In genomic region chr1:37022704-37023103, GRCm38 (mm10) we compare ENCODE assay signal across 10 mouse cellular contexts. TPM values are rescaled to one million over a fixed set of nuclear protein-coding genes. Genes with fewer than 3 reads are reported as not detected.
"Had no signal": no experiment of that assay in that cellular context is flagged by ENCODE, and none has a peak within 500 bp of the region (broad histone marks: within the 10 kb centered on the region; RNA-seq: fewer than 3 reads in every experiment).

No protein-coding gene starts in this region.

- ATAC-seq: lung, postnatal 0 days; midbrain, embryonic 13.5 days had no signal

- DNase-seq: kidney, adult 11 months; kidney, adult 9 months; kidney, postnatal 36 days; lung, adult 2 months; lung, postnatal 36 days; retina, postnatal 1 day had no signal

RNA-seq across cellular contexts. Expression of gene Vwa3b, which starts 3.7 kb away (rescaled TPM):
- polyA plus RNA-seq: liver, embryonic 11.5 days; liver, embryonic 15.5 days had no signal
